Mouse (Mus musculus): ENCODE measurements around the gene Aaed1.

DNA sequence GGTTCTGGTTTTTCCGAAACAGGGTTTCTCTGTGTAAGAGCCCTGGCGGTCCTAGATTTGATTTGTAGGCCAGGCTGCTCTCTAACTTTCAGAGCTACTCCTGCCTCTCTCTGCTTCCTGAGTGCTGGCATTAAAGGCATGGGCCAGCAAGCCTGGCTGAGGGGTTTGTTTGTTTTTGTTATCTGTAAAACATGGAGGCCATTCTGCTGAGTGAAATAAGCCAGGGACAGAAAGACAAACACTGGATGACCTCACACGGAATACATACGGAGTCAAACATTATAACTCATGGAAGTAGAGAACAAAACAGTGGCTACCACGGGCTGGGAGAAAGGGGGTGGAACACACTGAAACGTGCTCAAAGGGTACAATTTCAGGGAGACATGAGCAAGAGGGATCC lies 1.9 kb downstream of the Aaed1 start:
- TF ChIP-seq CTCF (IDR thresholded peaks at IDR 0.05; ENCODE audit: extremely low read depth, insufficient read length, insufficient replicate concordance, low read depth, low read length) (no peak), POLR2A (IDR thresholded peaks at IDR 0.05; ENCODE audit: low read depth, low read length) (no peak)

All from small intestine, adult 2 months (tissue).